Mouse (Mus musculus) spleen, postnatal 14 days (tissue): ENCODE measurements around the gene Cxcl14.

Experiments
- DNase-seq, 2 experiments: peaks; one replicate each; pipeline ENCODE4 v3.0.0; 2021 to 2022; ENCODE audit warnings: low spot score in 2 of 2

Gene Cxcl14

GRCm38 (mm10) chr13:56251924-56252619, 44.3 kb downstream of the Cxcl14 start, which contains the start of gene Neurog1:
TSS of gene Neurog1 (minus strand) at chr13:56252163.
- no peak for DNase-seq

GRCm38 (mm10) chr13:56251176-56251923, 45.0 kb downstream of the Cxcl14 start:
- DNase-seq: no peak

DNA sequence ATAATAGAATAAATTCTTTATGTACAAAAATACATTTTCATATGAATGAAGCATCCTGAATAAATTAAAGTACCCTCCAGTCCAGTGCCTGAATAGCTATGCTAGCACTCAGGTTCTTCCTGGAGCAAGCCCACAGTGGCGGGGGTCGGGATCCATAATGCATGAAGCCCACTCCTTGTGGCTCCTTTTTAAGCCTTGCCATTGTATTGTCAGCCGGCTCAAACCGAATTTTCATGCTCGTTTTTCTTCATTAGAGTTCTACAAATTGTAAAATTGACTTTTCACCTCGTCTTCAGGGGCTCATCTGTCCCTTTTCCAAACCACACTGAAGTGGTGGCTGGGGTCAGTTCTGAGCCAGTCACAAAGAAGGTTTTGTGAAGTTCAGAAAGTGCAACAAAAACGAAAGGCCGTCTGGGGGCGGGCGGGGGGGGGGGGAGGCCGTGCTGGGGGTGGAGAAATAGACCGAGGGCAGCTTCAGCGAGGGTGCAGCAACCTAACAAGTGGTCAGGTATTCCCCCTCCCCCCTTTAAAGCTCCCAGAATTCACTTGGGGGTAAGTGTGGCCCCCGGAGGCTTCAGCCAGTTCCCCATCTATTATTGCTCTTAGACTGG, 45.7 kb downstream of the Cxcl14 start:
- no peak for DNase-seq

GRCm38 (mm10) chr13:56249593-56250341, 46.6 kb downstream of the Cxcl14 start:
- no peak for DNase-seq

GRCm38 (mm10) chr13:56243104-56243503, 53.2 kb downstream of the Cxcl14 start:
- no peak for DNase-seq

DNA sequence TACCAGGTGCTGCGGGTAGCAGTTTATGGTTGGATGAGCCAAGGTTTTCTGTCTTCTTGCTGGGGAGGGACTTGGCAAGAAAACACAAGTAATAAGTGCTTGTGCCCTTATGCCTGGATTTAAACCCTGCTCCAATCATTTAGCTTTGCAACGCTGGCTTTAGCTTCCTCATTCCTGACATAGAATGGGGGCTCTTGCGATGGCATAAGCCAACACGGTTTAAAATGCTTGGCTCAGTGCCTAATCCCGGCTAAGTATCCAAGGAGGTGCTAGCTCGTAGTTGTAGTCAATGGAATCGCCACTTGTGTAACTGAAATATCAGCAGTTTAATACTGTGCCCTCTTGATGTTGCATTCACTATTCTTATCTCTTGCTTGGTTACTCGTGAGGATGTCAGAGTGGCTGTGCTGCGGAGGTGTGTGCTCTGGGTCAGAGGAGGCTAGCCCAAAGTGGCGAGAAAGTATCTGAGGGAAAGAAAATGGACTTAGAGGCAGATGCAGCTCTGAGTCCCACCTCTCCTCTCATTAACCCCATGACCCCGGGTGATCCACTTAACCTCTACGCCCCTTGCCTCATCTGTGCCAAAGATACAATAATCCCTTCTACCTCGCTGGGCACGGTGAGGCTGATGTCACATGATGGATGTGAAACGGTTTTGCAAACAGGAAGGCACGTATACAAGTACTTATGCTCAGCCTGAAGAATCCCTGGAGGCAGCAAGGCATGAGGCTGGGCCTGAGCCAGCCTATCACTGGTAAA, 56.2 kb downstream of the Cxcl14 start:
- no peak for DNase-seq
